Mouse (Mus musculus) Patski (cell line): ENCODE results near the gene Bcl7c. TPM values are rescaled to one million over a fixed set of nuclear protein-coding genes. Genes with fewer than 3 reads are reported as not detected.

ENCODE experiments used
- ATAC-seq: fragments of 100-300 bp; one replicate; pipeline ENCODE4 v1.8.0; 2021
- CTCF ChIA-PET: fragments of 350-600 bp; sonication (Branson Sonifier 250); formaldehyde crosslinking; loops from one replicate; lab custom pipeline; 2022; ENCODE audit warnings: inconsistent platforms; lab: Charles Lee
- POLR2A ChIA-PET: fragments of 350-600 bp; sonication (Branson Sonifier 250); formaldehyde crosslinking; loops from one replicate; lab custom pipeline; 2022; ENCODE audit warnings: antibody characterized with exemption, inconsistent platforms; lab: Charles Lee
- DNase-seq: peaks from one replicate; pipeline ENCODE4 v3.0.0-alpha.2; 2011; ENCODE audit warnings: low read depth, low spot score
- H3K27me3 ChIP-seq: fragments of 371-371 bp; one replicate; pipeline ENCODE4 v1.5.1; 2021
- CTCF ChIP-seq: fragments of 100-300 bp; IDR thresholded peaks from one replicate; pipeline ENCODE4 v1.5.1; 2021
- in situ Hi-C: fragments of 300-500 bp; cut with MboI; formaldehyde crosslinking; loops from 3 replicates; pipeline ENCODE4 v1.11.1; 2018; ENCODE audit warnings: low pct_unique_long_range_greater_than_20kb, mixed read lengths
- polyA plus RNA-seq: library from polyadenylated mRNA; unstranded; gene quantifications from one replicate; pipeline ENCODE4 v1.2.3, GENCODE M21; 2021

The Bcl7c gene
- polyA plus RNA-seq = 53.6 TPM

- CTCF ChIA-PET = interaction anchor here (13.2 kb wide), 1 partner anchor 32 kb away, joined by 100 read pairs; no protein-coding TSS in a partner anchor
Measured at GRCm38 (mm10) chr7:127708207-127709078, at the start of gene Bcl7c. Bcl7c (minus strand) TSS chr7:127708933.

DNA sequence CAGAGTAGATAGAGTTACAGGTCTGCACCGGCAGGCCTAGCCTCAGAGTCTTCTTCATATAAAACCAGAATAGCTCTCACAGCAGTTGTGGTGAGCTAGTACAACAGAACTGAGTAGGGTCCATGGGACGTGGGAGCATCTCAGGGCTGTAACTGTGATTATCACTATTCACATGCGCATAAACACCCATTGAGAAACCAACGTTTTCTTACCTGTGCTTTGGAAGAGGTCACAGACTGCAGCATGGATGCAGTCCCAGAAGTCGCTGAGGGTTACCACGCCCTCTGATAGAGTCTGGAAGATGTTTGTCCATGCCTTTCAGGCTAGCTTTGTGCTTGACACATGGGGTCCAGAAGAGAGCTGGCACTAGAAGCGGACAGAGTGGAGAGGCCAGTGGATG is 45.0 kb upstream of the Bcl7c start:
- no peak for DNase-seq
- no peaks in the 10 kb centered on the region for H3K27me3 ChIP-seq
- in situ Hi-C loops = no loop called here
- no peak for TF ChIP-seq CTCF
- no peak for ATAC-seq
- ChIA-PET POLR2A (interaction anchor here (1.3 to 1.4 kb wide), 2 partner anchors 10 to 16 kb away, joined by 4 to 8 read pairs; partner anchors contain the start of gene Orai3), CTCF (interaction anchor here (1.4 to 1.7 kb wide), 3 partner anchors 15 to 79 kb away, joined by 3 to 5 read pairs (median 4); no protein-coding TSS in a partner anchor)

More at GRCm38 (mm10) chr7:127708207-127709078, at the start of gene Bcl7c:
- TF ChIP-seq CTCF = no peak
- no peaks in the 10 kb centered on the region for H3K27me3 ChIP-seq
- in situ Hi-C loops = no loop called here
- ATAC-seq = peak; percentile 88
- DNase-seq = peak; percentile 64
- POLR2A ChIA-PET = interaction anchor here (1.2 kb wide), 1 partner anchor 33 kb away, joined by 3 read pairs; no protein-coding TSS in a partner anchor

- ATAC-seq = no peak
- CTCF ChIA-PET = interaction anchor here (1.4 to 1.7 kb wide), 3 partner anchors 15 to 78 kb away, joined by 3 to 5 read pairs (median 4); no protein-coding TSS in a partner anchor
- TF ChIP-seq CTCF = no peak
- DNase-seq = no peak
- H3K27me3 ChIP-seq = no peaks in the 10 kb centered on the region
- in situ Hi-C loops = no loop called here
- POLR2A ChIA-PET = interaction anchor here (1.3 to 1.4 kb wide), 2 partner anchors 11 to 17 kb away, joined by 4 to 8 read pairs; partner anchors contain the start of gene Orai3
Measured at GRCm38 (mm10) chr7:127753158-127753557, 44.4 kb upstream of the Bcl7c start.

GRCm38 (mm10) chr7:127752069-127752468 is 43.3 kb upstream of the Bcl7c start:
- ATAC-seq (no peak), DNase-seq (no peak)
- in situ Hi-C loops = no loop called here
- no peaks in the 10 kb centered on the region for H3K27me3 ChIP-seq
- TF ChIP-seq CTCF = no peak
- ChIA-PET CTCF (interaction anchor here (1.7 kb wide), 1 partner anchor 16 kb away, joined by 4 read pairs; no protein-coding TSS in a partner anchor), POLR2A (no interaction called here)

DNA sequence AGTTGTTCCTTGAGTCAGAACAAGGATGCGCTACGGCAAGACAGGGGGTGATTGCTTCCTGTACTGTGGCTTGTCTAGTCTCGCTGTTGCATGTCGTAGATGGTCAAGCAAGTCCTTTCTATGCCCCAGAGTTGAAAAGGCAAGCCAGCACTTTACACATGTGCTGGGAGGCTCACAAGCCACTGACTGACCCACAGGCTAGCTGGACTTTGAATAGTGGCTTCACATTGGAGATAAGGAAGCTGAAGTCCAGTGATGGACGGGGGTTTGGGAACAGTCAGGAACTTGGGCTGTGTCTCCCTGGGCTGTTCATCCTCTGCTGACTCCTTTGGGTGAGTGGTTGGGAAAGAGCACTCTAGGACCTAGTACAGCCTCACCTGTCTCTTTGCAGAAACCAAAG is 42.9 kb upstream of the Bcl7c start:
- DNase-seq (no peak), ATAC-seq (no peak)
- TF ChIP-seq CTCF = no peak
- ChIA-PET POLR2A (interaction anchor here (0.6 kb wide), 1 partner anchor 26 kb away, joined by 3 read pairs; no protein-coding TSS in a partner anchor), CTCF (no interaction called here)
- in situ Hi-C loops = no loop called here
- H3K27me3 ChIP-seq = no peaks in the 10 kb centered on the region

DNA sequence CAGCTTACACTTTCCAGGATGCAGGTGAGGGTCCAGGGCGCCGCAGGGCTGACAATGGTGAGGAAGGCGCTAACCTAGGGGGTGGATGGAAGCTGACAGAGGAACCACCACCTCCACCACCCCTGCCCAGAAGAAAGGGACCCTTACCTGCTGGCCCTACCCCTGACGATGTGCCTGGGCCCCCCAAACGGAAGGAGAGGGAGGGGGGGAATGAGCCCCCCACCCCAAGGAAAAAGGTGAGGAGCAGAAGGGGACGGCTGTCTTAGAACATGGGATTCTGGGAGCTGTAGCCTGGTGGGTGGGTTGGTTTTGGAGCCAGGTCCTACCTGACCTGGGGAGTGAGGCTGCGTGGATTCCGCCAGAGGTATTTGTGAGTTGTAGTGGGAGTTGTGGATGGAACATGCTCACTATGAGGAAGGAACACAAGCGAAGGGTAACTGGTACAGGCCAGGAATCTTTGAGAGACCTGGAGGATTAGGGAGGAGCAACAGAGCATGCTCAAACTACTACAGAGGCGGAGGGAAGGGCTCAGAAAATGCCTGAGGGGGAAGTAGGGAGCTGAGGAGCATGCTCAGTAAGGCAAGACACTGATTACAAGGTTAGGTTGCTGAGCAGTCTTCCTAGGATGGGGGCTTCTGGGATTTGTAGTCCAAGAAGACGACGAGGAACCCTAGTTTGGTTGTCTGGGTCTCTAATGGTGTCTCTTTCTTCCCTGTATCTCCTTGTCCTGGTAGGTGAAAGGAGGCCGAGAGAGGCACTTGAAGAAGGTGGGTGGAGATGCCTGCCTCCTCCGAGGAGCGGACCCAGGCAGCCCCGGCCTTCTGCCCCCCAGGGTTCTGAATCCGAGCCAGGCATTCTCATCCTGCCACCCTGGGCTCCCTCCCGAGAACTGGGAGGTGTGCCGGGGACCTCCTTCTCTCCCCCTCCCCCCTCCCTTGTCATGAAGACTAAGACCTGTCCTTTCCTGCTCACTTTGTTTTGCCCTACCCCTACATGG is 41.7 kb upstream of the Bcl7c start:
- no peaks in the 10 kb centered on the region for H3K27me3 ChIP-seq
- CTCF ChIA-PET = no interaction called here
- DNase-seq = no peak
- in situ Hi-C loops = no loop called here
- no peak for ATAC-seq
- POLR2A ChIA-PET = interaction anchor here (1.0 kb wide), 1 partner anchor 18 kb away, joined by 3 read pairs; no protein-coding TSS in a partner anchor
- no peak for TF ChIP-seq CTCF

- POLR2A ChIA-PET = no interaction called here
- DNase-seq = no peak
- no peak for TF ChIP-seq CTCF
- ATAC-seq = no peak
- H3K27me3 ChIP-seq = no peaks in the 10 kb centered on the region
- CTCF ChIA-PET = no interaction called here
- in situ Hi-C loops = no loop called here
Measured at GRCm38 (mm10) chr7:127748235-127748560, 39.5 kb upstream of the Bcl7c start.

- DNase-seq = no peak
- no peak for TF ChIP-seq CTCF
- CTCF ChIA-PET = interaction anchor here (2.1 kb wide), 1 partner anchor 69 kb away, joined by 5 read pairs; no protein-coding TSS in a partner anchor
- POLR2A ChIA-PET = no interaction called here
- H3K27me3 ChIP-seq = no peaks in the 10 kb centered on the region
- in situ Hi-C loops = no loop called here
- no peak for ATAC-seq
Measured at GRCm38 (mm10) chr7:127747559-127748234, 39.0 kb upstream of the Bcl7c start.
